Mouse (Mus musculus) layer of hippocampus, postnatal 36 days (tissue): Measurements from ENCODE around the gene Serpina6. TPM values are rescaled to one million over a fixed set of nuclear protein-coding genes. Genes with fewer than 3 reads are reported as not detected.
"Not testable (repeated sequence)": the region's sequence is repeated elsewhere in the genome, so short reads cannot be mapped to it uniquely, and the experiment has no call there.

Experiments
- DNase-seq, 2 experiments: peaks; one replicate each; pipeline ENCODE4 v3.0.0; 2022
- total RNA-seq, 2 experiments: library from RNA; stranded (reverse); gene quantifications; 2 replicates each; pipeline ENCODE4 v1.2.3; 2021

Serpina6 gene
- total RNA-seq: not detected

DNA sequence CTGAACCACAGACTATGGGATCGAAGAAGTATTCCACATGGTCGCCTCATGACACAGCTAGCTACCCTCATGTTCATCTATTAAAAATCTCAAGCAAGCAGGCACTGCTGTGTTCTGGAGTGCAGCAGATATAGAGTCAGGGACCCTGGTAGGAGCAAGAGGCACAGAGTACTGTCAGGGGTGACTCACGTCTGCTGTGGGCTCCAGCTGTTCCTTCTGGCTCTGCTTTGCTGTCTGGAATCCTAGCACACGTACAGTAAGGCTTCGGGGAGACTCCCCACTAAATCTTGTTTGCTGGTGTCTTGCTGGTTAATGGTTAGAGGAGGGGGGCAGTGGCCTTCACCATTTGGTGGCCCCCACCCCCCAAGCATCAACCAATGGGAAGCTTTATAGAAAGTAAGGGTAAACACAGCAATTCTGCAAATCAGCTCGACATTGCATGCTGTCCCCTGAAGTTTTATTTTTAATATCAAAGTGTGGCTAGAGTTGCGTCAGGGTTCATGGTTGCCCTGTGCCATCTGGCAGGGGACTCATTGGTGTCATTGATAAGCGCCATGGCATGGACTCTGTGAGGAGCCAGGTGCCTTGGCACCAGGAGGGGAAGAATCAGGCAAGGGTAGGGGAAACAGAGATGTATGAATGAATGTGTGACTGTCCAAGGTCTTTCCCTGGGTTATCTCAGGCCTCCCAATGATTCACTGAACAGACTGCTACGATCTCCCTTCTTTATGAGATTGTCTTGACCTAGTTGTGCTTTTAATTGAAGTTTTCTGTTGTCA lies at the start of gene Serpina6:
Serpina6 (minus strand) TSS at position 365 of the 779 bp plus-strand sequence.
- no peak for DNase-seq

DNA sequence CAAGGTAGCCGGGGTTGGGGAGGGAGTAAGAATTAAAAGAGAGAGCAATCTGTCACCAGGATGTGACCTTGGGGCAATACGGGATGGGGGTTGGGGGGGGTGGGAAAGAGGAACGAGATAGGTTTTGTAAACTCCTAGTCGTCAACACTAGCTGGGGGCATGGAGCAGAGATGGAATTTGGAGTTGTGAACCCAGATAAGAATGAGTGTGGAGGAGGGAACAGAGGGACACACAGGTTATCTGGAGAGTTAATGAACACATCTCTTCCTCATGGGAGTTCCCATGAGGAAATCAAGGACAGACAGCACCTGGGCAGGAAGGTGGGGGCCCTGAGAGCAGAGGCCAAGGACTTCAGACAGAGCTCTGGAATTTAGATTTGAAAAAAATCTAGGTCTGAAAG lies 49.1 kb upstream of the Serpina6 start:
- no peak for DNase-seq

DNA sequence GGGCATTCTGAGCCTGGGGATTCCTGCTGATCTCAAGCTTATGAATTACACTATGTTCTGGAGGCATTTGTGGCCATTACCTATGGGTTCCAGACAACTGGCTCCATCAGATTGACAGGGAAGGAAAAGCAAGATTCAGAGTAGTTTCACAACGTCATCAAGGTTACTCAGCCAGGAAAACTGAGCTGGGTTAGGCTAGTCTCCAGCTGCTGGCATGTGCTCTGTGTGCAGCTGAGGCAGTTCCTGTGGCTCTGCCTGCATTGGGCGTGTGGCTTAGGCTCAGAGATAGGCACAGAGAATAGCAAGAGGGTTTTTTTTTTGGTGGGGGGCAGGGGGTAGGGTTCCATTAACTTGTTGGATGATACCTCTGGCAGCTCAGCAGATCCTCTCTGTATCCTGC lies 48.5 kb upstream of the Serpina6 start:
- no peak for DNase-seq

DNA sequence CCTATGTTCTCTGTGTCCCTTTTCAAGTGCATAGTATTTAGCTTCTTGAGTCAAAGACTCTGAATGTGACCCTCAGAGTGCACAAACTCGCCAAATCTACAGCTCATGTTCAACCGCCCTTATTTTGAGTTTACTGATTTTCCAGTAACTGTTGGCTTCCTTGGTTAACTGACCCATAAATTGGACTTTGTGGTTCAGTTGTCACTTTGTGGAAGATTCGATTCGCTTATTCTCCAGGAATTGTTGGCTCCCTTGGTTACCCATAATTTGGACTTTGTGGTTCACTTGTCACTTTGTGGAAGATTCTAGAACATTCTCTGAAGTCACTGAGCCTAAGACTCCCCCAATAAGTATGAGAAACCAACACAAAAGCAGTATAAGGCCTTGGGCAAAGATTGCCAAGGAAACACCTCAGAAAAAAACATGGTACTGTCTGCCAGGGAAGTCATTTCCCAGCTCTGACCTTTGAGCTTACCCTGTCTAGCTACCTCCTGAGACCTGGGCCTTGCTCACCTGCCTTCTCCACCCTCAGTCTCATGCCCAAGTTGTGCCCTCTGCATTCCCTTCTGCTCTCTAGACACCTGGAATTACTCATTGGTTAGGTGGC lies 43.2 kb upstream of the Serpina6 start:
- DNase-seq: no peak

DNA sequence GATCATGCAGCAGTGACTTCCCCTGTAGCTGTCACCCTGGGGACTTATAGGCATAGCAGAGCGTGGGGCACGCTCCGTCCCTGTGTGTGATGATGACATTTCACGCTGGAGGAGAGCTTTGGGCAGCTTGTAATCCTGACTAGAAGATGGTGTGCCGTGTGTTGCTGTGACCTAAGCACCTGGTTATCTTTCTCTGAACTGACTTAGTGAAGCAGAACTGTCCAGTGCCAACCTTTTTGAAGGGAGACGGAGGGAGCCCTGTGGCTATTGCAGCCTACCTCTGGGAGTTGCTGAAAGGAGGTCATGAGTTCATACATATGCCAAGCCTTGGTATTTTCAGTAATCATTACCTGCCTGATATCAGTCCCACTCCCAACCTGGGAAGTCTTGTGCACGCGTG lies 38.4 kb upstream of the Serpina6 start, which contains the start of gene Serpina1f:
Serpina1f (minus strand) TSS at position 101 of the 400 bp plus-strand sequence.
- DNase-seq: no peak

DNA sequence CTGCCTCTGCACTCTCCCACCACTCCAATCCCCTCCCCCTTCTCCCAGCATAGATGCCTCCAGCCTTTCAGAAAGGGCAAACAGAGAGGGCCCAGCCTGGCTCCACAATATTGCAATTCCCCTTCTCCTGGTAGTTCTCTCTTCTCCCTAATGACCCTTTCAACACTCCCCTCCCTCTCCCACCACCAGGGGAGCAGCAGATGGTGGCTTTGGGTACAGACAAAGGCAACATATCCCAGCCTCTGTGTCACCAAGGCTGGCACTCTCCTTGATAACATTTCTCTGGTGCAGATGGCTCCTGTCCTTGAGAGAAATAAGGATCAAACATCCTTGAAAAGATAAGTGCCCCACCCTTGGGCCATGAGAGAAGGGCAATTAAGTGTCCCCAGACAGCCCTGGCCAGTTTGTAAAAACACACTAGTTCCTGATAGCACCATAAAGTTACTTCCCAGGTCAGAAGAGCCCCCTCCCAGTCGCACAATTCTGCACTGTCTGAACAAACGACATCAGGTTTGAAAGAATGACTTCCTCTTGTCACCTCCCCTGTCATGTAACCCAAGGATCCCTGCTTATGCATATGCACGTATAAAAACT lies 31.3 kb upstream of the Serpina6 start:
- no peak for DNase-seq

DNA sequence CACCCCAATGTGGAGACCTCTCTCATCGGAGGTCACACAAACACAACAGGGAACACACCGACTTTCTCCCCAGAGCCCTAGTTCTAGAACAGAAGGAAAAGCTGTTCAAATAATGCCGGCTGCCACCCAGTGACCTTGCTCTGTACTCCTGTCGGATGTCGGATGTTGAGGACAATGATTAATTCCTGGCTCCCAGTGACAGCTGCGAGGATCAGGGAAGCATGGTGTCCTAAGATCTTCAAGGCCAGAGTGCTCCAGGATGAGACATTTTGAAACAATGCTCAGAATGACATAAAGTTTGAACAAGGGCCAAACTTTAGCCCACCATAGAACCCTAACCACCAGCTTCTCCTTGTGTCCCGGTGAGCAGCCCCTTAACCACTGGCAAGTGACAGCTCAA lies 30.0 kb upstream of the Serpina6 start:
- no peak for DNase-seq

DNA sequence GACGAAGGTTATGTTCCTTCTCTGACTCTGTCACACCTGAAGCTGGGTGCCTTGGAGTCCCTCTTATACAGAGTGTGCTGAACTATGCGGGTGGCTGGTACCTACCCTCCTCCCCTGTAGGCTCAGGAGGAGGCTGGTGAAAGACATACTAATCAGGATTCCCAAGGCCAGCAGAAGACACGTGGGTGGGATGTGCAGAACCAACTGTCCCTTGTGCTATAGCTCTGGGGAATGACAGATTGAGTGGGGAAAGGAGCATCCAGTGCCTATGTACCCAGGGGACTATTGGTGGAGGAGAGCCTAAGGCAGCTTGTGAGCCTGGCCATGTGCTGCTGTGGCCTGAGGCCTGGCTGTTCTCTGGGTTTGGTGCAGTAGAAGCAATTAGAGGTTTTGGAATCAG lies 29.0 kb upstream of the Serpina6 start:
- DNase-seq: peak; percentile 48 to 57

DNA sequence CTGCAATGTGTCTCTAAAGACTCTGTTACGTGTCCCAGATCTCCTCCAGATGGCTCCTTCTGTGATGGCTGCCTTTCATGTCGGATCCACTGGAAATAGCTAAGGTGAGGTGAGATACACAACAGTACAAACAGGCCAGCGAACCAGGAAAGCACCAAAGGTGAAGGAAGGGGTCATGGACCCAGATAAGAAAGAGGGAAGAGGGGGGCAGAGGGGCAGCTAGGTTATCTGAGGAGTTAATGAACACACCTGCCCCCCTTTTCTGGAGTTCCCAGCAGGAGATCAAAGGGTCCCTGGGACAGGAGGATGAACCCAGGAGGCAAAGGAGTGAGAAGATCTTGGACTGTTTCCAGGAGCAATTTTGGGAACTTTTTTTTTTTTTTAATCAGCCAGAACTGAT lies 28.4 kb upstream of the Serpina6 start:
- no peak for DNase-seq

DNA sequence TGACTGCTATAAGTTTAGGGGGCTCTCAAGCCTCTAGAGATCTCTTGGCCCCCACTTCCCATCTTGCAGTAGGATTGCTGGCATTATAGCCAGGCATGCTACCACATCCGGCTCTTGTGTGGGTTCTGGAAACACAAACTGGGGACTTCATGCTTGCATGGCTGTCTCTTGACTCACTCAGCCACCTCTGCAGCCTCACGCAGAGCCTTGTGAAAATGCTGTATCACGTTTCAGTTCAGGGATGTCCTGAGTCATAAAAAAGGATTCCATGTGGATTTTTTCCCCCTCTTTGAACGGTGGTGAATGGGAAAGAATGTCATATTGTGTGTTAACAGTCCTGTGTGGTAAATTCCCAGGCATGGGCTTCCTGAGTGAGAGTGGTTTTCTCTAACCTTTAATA lies 26.8 kb upstream of the Serpina6 start:
- DNase-seq: no peak

DNA sequence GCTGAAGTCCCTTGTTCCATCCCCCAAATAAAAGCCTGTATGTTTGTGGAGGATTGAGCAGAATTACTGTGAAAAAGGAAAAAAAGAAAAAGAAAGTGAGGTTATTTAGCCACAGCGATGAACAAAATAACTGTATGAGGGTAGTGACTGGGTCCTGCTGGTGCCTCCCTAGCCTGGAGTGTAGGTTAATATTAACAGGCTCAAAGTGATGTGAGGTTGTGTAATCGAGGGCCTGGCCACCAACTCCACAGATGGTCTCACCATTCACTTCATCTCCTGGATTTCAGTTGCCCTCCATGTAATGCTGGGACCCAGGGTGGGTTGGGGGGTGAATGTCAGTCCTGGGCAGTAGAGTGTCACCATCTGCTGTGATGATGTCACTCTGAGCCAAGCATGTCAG lies 24.7 kb upstream of the Serpina6 start:
- no peak for DNase-seq

DNA sequence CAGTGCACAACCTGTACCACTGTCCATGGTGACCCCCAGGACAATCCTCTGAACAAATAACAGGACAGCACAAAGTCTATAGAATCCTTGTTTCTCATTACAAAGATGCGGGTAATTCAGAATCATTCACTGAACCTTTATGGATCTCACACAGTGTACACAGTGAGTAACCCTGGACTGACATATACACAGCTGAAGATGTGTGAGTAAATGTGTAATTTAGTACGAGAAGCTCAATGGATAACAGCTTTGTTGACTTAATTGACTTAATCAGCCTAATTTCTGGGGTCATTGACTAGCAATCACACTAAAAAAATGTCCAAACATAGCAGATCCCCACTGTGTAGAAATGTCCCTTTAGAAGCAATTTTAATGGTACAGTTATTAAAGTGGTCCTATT lies 24.2 kb upstream of the Serpina6 start:
- DNase-seq: no peak

DNA sequence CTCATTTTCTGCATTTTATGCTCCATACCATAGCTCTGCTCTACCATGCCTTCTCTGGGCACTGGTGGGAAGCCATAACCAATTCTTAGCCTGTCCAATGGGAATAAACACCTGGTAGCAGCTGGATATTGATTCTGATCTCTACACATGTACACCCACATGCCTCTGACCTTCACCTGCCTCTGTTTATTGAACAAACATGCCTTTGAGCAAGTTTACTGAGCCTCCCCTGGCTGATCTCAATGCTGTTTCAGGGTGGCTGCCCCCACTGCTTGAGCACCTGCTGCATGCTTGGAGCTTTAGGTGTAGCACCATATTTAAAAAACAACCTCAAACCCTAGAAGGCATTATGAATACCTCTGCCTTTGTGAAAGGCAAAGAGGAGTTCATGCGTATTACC lies 22.8 kb upstream of the Serpina6 start:
- DNase-seq: not testable (repeated sequence)

DNA sequence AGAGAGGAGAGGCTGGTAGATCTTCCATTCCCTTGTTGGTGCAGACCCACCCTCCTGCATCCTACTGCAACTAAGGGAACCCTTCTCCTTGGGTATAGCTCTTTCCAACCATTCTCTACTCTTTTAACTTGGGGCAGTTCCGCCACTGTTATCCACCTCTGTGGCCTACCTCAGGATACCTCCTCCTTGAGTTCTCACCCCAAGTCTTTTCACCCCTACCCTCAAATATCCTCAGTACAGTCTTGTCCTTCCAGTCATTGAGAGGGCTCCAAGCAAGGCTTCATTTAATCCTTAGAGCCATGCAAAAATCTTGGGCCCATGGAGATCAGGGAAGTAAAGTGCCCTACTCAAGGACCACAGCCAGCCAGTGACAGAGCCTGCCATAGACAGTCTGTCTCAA lies 19.0 kb upstream of the Serpina6 start, which contains the start of gene Serpina16:
Serpina16 (minus strand) TSS at position 101 of the 400 bp plus-strand sequence.
- no peak for DNase-seq

DNA sequence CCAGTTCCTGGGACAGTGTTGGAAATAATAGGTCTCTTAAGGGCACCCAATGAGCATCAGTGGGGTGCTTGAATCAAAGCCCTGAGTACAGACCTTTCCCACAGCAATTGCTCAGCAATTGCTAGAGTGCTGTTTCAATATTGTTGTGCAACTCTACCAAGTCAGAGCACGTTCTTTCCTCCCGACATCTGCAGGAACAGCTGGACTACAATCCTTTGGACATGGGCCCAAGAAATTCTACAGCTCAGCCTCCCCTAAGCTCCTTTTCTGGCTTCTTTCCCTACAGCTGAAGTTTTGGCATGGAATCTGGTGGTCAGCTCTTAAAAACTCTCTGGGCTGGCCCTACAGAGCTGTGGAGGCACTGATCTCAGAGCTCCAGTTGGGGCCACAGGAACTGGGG lies 16.2 kb upstream of the Serpina6 start:
- DNase-seq: no peak

DNA sequence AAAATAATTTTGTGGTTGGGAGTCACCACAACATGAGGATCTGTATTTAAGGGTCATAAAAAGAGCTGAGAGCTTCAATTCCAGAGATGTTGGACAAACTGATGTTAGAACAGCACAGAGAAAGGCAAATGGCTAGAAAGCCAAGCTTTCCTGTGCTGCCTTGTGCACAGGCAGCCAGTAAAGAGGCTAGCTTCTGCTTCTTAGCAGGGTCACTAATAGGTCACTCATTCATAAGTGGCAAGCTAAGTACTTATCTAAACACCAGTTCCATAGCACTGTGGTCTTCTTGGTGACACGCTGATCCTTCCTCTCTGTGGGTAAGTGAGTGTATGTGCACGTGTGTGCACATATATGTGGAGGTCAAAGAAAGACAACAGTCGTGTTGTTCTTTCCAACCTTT lies 14.5 kb upstream of the Serpina6 start:
- DNase-seq: no peak

DNA sequence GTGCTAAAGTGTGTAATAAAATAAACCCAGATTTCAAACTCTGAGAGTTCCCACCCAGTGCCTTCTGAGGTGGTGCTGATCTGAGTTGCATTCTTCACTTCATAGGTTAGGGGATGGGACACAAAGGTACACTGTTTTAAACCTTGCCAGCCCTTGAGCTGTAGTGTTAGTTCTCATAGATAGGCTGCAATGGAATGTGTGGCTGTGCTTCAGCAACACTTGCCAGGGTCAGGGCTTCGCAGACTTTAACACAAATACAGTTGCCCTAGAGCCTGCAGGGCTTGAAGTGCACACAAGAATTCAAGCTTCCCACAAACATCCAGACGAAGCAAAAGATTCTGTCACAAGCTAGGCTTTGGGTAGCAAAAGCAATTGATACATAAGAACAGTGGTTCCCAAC lies 14.0 kb upstream of the Serpina6 start:
- DNase-seq: no peak

DNA sequence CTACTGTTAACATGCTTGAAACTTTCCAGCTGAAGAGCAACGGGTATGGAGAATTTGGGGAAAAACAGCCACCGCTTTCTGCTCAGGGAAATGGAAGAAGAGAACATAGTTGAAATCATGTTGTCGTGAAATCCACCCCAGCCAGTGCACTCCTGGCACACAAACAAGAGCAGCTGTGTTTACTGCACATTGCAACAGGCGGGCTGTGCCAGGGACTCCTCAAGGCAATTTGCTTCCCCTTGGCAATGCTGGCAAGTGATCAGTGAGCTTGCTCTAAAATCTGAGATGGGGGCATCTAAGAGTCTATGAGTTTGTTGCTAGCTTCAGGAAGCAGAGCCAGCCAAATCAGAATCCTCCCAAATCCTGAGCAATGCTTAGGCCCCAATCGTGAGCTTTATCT lies 13.3 kb upstream of the Serpina6 start:
- peak; percentile 56 to 68 for DNase-seq

DNA sequence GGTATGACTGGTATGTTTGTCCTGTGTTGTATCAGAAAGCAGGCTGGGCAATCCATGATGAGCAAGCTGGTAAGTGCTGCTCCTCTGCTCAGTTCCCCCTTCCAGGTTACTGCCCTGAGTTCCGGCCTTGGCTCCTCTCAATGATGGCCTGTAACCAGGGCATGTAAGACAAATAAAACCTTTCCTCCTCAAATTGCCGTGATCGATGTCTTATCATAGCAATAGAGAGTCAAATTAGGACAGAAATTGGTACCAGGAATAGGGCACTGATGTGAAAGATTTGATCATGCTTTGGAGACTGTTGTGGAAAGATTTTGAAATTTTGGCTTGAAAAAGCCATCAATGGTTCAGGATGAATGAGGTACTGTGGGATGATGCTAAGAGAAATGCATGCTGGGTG lies 8.3 kb upstream of the Serpina6 start:
- no peak for DNase-seq

DNA sequence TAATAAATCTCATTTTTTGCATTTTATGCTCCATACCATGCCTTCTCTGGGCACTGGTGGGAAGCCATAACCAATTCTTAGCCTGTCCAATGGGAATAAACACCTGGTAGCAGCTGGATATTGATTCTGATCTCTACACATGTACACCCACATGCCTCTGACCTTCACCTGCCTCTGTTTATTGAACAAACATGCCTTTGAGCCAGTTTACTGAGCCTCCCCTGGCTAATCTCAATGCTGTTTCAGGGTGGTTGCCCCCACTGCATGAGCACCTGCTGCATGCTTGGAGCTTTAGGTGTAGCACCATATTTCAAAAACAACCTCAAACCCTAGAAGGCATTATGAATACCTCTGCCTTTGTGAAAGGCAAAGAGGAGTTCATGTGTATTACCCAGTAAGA lies 5.0 kb upstream of the Serpina6 start:
- DNase-seq: not testable (repeated sequence)

DNA sequence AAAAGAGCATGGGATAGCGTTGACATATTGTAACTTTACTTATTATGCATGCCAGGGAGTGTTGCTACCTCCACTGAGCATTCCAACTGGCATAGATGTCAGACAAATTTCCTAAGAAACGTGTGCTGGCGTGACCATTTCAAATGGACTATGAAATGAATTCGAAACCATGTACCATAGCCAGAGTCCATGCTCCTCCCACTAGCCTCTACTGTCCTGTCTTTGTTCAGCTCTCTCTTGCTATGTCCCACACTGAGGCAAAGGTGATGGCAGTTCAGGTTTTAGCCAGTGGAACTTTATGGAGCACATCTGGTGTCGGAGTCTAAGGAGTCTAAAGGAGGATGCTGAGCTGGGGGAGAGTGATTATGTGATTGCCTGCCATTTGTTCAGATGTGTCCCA lies 3.1 kb upstream of the Serpina6 start:
- DNase-seq: no peak

DNA sequence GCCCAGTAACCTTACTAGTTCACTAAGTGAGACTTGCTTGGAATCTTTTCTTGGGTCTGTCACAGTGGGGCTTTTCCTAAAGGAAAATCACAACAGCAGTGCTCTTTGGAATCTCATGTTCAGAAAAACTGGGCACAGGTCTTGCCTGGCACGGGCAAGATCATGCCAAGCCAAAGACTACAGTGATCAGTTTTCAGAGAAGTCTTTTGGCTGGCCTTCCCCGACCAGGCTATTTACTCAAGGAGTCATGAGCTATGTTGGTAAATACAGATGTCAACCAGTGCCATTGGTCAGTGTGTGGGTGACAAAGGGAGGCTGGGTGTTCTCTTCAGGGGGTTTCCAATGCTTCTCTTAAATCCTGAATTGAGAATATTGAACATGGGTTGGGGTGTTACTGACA lies 2.2 kb upstream of the Serpina6 start:
- DNase-seq: no peak

DNA sequence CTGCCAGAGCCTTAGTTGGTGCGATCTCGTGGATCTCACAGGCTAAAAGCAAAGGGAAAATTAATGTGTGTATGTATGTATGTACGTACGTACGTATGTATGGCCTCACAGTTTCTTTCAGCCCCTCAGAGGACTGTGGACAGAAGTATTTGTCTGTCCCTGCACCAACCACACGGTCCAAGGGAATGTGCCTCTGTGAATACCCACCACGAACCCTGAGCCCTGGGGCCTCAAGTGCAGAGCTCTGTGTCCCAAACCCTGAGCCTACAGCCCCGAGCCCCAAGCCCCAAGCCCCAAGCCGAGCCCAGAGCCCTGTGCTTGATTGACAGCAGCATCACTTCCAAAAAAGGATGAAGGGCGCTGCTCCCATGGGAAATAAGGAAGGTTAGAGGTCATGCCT lies 979 bp upstream of the Serpina6 start:
- no peak for DNase-seq
